Mouse (Mus musculus): ENCODE results near the gene 9130409I23Rik. TPM values are rescaled to one million over a fixed set of nuclear protein-coding genes. Genes with fewer than 3 reads are reported as not detected.

Gene 9130409I23Rik
- polyA plus RNA-seq, 1 experiment from 2014 or later = not detected

DNA sequence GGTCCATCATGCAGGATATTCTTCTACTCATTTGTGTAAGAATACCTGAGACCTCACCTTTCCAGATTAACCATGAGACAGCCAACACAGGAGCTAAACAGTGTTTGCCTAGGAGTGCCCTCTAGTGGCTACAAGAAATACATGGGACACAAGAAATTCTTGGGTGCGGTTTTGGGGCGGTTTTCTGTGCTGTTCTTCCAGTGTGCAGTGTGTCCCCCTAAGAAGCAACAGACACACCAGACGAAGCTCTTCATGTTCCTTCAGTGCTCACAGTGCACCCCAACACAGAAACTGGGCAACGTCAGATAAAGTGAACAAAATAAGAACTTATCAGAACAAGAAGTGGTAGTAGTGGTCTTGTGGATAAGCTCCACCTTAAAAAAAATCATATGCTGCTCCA lies 11.4 kb upstream of the 9130409I23Rik start:
- WGBS = 12% methylated on average over 4 of the region's 4 CpGs

GRCm38 (mm10) chr1:181047520-181047919 lies 3.5 kb upstream of the 9130409I23Rik start:
- Histone ChIP-seq H3K9ac (no peak overlapping the region), H3K27me3 (replicated peaks) (no peaks in the 10 kb centered on the region), H3K36me3 (replicated peaks) (no peaks in the 10 kb centered on the region), H3K27ac (no peak overlapping the region), H3K4me2 (no peak overlapping the region), H3K9me3 (no peaks in the 10 kb centered on the region), H3K4me1 (no peaks in the 10 kb centered on the region), H3K4me3 (no peak overlapping the region)
- 60% methylated on average over 1 of the region's 1 CpGs for WGBS
- ATAC-seq (replicated peaks) = no peak

More for the DNA sequence above, 11.4 kb upstream of the 9130409I23Rik start:
- ATAC-seq (replicated peaks) = no peak
- H3K9ac ChIP-seq = no peak overlapping the region
- no peak overlapping the region for H3K4me3 ChIP-seq
- no peaks in the 10 kb centered on the region for H3K4me1 ChIP-seq
- no peak overlapping the region for H3K27ac ChIP-seq
- H3K4me2 ChIP-seq = no peak overlapping the region
- H3K36me3 ChIP-seq (replicated peaks) = no peaks in the 10 kb centered on the region
- peaks cover 4% of the 10 kb centered on the region; the same call in 1 of the 2 replicates for H3K27me3 ChIP-seq (replicated peaks)
- no peaks in the 10 kb centered on the region for H3K9me3 ChIP-seq

DNA sequence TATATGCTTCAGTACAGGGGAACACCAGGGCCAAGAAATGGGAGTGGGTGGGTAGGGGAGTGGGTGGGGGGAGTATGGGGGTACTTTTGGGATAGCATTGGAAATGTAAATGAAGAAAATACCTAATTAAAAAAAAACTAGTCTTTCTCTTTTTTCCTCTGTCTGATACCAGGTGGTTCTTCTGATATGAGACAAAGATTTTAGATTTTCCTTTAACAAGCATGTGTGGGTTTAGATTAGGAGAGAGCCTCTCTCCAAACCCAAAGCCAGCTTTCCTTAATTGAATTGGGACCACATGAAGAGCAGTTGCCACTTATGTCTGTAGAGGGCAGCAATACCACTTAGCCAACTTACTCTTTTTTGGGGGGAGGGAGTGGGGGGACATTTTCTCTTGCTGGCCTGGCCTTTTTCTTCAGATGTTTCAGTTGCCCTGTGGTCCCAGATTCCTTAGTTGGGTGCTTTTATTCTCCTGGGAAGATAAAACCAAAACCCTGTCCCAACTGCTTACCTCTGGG lies 1.7 kb upstream of the 9130409I23Rik start:
- ATAC-seq (replicated peaks) = no peak
- Histone ChIP-seq H3K9me3 (no peaks in the 10 kb centered on the region), H3K36me3 (replicated peaks) (no peaks in the 10 kb centered on the region), H3K4me3 (no peak overlapping the region), H3K9ac (no peak overlapping the region), H3K27me3 (replicated peaks) (no peaks in the 10 kb centered on the region), H3K4me1 (no peaks in the 10 kb centered on the region), H3K27ac (no peak overlapping the region), H3K4me2 (no peak overlapping the region)

- H3K9me3 ChIP-seq = no peaks in the 10 kb centered on the region
- no peak overlapping the region for H3K4me2 ChIP-seq
- ATAC-seq (replicated peaks) = no peak
- H3K27me3 ChIP-seq (replicated peaks) = no peaks in the 10 kb centered on the region
- 84% methylated on average over 4 of the region's 4 CpGs for WGBS
- H3K9ac ChIP-seq = no peak overlapping the region
- H3K4me1 ChIP-seq = no peaks in the 10 kb centered on the region
- H3K27ac ChIP-seq = no peak overlapping the region
- no peak overlapping the region for H3K4me3 ChIP-seq
- H3K36me3 ChIP-seq (replicated peaks) = no peaks in the 10 kb centered on the region
Measured at GRCm38 (mm10) chr1:181052898-181053297, 1.9 kb downstream of the 9130409I23Rik start.

DNA sequence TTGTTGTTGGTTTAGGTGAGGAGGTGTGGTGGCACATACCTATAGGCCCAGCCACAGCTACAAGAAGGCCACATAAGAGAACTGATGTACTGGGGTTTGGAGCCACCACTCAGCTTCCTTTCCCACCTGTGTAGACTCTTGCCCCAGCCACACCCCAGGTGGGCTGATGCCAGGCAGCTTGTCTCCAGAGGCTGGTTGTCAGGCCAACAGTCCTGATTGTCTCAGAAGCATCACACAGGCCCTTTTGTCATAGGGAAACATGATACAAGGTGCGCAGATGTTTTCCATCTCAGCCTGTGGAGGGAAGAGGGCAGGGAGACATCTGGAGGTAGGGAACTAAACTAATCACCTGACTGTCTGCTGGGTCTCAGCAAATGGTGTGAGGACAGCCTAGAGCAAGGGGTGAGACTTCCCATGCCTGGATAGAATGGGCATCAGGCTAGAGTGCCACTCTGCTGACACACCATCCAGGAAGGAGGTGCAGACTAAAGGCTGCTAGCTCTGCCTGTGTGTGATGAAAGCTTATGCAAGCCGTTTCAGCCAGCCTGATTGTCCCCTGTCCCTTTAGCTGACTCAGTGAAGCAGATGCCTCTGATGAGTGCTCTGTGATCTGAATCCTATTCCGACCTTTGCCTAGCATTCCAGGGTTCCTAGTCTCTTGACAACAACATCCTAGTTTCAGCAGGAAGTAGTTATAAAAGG lies 10.9 kb downstream of the 9130409I23Rik start:
- H3K27me3 ChIP-seq (replicated peaks) = no peaks in the 10 kb centered on the region
- H3K9me3 ChIP-seq = no peaks in the 10 kb centered on the region
- no peaks in the 10 kb centered on the region for H3K36me3 ChIP-seq (replicated peaks)
- WGBS = 63% methylated on average over 3 of the region's 3 CpGs
- H3K4me1 ChIP-seq = no peaks in the 10 kb centered on the region
- no peak for ATAC-seq (replicated peaks)
- H3K27ac ChIP-seq = no peak overlapping the region
- H3K4me3 ChIP-seq = no peak overlapping the region
- no peak overlapping the region for H3K9ac ChIP-seq
- no peak overlapping the region for H3K4me2 ChIP-seq

DNA sequence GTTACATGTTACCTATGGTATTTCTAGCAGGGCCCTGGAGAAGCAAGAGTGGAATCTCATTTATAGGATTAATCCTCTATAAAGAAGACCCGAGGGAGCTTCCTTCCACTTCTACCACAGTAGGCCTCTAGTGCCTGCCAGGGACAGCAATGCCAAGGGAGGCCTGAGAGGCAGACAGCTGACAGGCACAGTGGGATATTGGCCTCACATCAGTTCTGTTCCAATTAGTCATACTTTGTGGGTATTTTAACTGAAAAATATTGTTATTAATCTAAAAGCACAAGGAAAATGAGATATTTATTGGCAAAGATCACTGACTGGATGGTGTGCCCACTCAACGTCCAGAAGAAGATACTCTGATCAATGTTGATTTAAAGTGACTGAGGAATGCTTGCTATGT lies 13.0 kb downstream of the 9130409I23Rik start:
- no peak overlapping the region for H3K4me2 ChIP-seq
- H3K27ac ChIP-seq = no peak overlapping the region
- no peaks in the 10 kb centered on the region for H3K36me3 ChIP-seq (replicated peaks)
- H3K4me1 ChIP-seq = no peaks in the 10 kb centered on the region
- H3K9me3 ChIP-seq = no peaks in the 10 kb centered on the region
- no peaks in the 10 kb centered on the region for H3K27me3 ChIP-seq (replicated peaks)
- no peak for ATAC-seq (replicated peaks)
- 57% methylated on average over 2 of the region's 2 CpGs for WGBS
- H3K9ac ChIP-seq = no peak overlapping the region
- H3K4me3 ChIP-seq = no peak overlapping the region

DNA sequence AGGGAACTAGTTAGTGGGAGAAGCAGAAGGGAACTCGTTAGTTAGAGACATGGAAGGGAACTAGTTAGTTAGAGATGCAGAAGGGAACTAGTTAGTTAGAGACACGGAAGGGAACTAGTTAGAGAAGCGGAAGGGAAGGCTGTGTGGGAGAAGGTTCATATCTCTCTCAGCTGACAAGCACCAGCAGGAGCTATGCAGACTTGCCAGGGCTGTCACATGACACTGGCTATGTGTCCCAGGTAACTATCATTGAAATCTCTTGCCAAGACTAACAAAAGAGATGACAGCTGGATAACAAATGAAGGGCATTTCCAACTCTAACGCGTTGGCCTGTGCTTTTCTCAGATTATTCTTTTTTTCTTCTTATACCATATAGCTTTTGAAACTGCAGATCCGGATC lies 13.6 kb downstream of the 9130409I23Rik start:
- ATAC-seq (replicated peaks) = no peak
- 84% methylated on average over 6 of the region's 6 CpGs for WGBS
- H3K4me2 ChIP-seq = no peak overlapping the region

DNA sequence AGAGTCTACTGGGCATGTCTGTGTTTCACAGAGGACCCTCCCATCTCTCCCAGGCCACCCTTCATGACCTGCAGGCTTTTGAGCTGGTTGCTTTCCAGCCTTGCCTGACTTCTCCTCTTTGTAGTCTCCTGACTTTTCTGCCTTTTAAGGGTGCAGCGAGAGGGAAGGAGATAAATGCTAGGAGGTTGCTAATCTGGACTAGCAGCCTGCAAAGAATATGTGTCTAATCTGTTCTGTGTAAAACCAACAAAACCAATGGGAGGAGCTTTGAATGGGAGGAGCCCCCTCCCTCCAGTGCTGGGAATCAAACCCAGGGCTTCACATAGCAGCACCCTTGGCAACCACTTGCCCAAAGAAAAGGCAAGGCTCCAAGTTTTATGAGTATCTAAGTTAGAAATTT lies 17.3 kb downstream of the 9130409I23Rik start:
- H3K27ac ChIP-seq = no peak overlapping the region
- no peak overlapping the region for H3K9ac ChIP-seq
- H3K4me3 ChIP-seq = no peak overlapping the region
- H3K4me1 ChIP-seq = no peaks in the 10 kb centered on the region
- no peak overlapping the region for H3K4me2 ChIP-seq
- ATAC-seq (replicated peaks) = no peak
- no peaks in the 10 kb centered on the region for H3K27me3 ChIP-seq (replicated peaks)
- H3K36me3 ChIP-seq (replicated peaks) = no peaks in the 10 kb centered on the region
- H3K9me3 ChIP-seq = no peaks in the 10 kb centered on the region
- 67% methylated on average over 1 of the region's 1 CpGs for WGBS

More for the DNA sequence above, 13.6 kb downstream of the 9130409I23Rik start:
- Histone ChIP-seq H3K36me3 (replicated peaks) (no peaks in the 10 kb centered on the region), H3K27me3 (replicated peaks) (no peaks in the 10 kb centered on the region), H3K9ac (no peak overlapping the region), H3K9me3 (no peaks in the 10 kb centered on the region), H3K4me1 (no peaks in the 10 kb centered on the region), H3K27ac (no peak overlapping the region), H3K4me3 (no peak overlapping the region)

- no peaks in the 10 kb centered on the region for H3K27me3 ChIP-seq (replicated peaks)
- no peak overlapping the region for H3K4me2 ChIP-seq
- no peak overlapping the region for H3K27ac ChIP-seq
- H3K9ac ChIP-seq = no peak overlapping the region
- no peak overlapping the region for H3K4me3 ChIP-seq
- WGBS = 74% methylated on average over 11 of the region's 11 CpGs
- no peaks in the 10 kb centered on the region for H3K4me1 ChIP-seq
- no peaks in the 10 kb centered on the region for H3K36me3 ChIP-seq (replicated peaks)
- ATAC-seq (replicated peaks) = no peak
- no peaks in the 10 kb centered on the region for H3K9me3 ChIP-seq
Measured at GRCm38 (mm10) chr1:181069671-181070070, 18.6 kb downstream of the 9130409I23Rik start.

GRCm38 (mm10) chr1:181073075-181073474 lies 22.0 kb downstream of the 9130409I23Rik start:
- no peaks in the 10 kb centered on the region for H3K27me3 ChIP-seq (replicated peaks)
- no peak overlapping the region for H3K9ac ChIP-seq
- no peaks in the 10 kb centered on the region for H3K9me3 ChIP-seq
- no peak overlapping the region for H3K4me3 ChIP-seq
- no peaks in the 10 kb centered on the region for H3K36me3 ChIP-seq (replicated peaks)
- H3K4me2 ChIP-seq = no peak overlapping the region
- H3K4me1 ChIP-seq = no peaks in the 10 kb centered on the region
- WGBS = 39% methylated on average over 5 of the region's 5 CpGs
- no peak overlapping the region for H3K27ac ChIP-seq
- no peak for ATAC-seq (replicated peaks)

- 52% methylated on average over 2 of the region's 2 CpGs for WGBS
- no peaks in the 10 kb centered on the region for H3K27me3 ChIP-seq (replicated peaks)
- no peak for ATAC-seq (replicated peaks)
- no peak overlapping the region for H3K27ac ChIP-seq
- no peak overlapping the region for H3K4me2 ChIP-seq
- no peaks in the 10 kb centered on the region for H3K36me3 ChIP-seq (replicated peaks)
- no peaks in the 10 kb centered on the region for H3K4me1 ChIP-seq
- H3K4me3 ChIP-seq = no peak overlapping the region
- no peak overlapping the region for H3K9ac ChIP-seq
- H3K9me3 ChIP-seq = no peaks in the 10 kb centered on the region
Measured at GRCm38 (mm10) chr1:181084021-181084420, 33.0 kb downstream of the 9130409I23Rik start.

- H3K27ac ChIP-seq = no peak overlapping the region
- H3K27me3 ChIP-seq (replicated peaks) = no peaks in the 10 kb centered on the region
- H3K4me1 ChIP-seq = no peaks in the 10 kb centered on the region
- ATAC-seq (replicated peaks) = no peak
- H3K9ac ChIP-seq = no peak overlapping the region
- no peaks in the 10 kb centered on the region for H3K9me3 ChIP-seq
- WGBS = 85% methylated on average over 12 of the region's 12 CpGs
- H3K4me3 ChIP-seq = no peak overlapping the region
- H3K4me2 ChIP-seq = no peak overlapping the region
- H3K36me3 ChIP-seq (replicated peaks) = peaks cover 27% of the 10 kb centered on the region
Measured at GRCm38 (mm10) chr1:181090048-181090447, 39.0 kb downstream of the 9130409I23Rik start.
